Mouse (Mus musculus) spleen, postnatal 36 days (tissue): ENCODE measurements at regions not wholly inside any gene's neighbourhood (a gene's known extent, or its start where the extent isn't known, plus 50 kb on each side); places are given as distances from the start of the nearest gene placed in this dataset.

ENCODE experiments used
- DNase-seq, 2 experiments: peaks; one replicate each; pipeline ENCODE4 v3.0.0; 2022; ENCODE audit warnings: low spot score in 2 of 2, mixed read lengths in 1 of 2

DNA sequence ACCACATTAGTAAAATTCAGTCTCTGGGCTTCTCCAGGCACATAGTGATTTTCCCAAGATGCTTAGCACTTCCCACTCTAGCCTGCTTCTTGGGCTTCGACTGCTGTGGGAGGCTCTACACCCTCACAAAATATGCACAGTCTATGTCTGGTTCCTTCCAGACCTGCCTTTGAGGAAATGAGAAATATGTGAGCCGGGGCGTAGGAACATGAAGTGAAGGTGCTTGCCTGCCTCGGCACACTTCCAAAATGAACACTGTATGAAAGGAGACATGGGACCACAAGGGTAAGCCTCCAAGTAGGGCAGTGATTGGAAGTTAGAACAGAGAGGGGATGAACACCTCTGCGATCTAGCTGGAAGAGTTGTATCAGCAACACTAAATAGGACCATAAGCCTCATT is 54.5 kb downstream of the Gm10260 start:
- no peak for DNase-seq

DNA sequence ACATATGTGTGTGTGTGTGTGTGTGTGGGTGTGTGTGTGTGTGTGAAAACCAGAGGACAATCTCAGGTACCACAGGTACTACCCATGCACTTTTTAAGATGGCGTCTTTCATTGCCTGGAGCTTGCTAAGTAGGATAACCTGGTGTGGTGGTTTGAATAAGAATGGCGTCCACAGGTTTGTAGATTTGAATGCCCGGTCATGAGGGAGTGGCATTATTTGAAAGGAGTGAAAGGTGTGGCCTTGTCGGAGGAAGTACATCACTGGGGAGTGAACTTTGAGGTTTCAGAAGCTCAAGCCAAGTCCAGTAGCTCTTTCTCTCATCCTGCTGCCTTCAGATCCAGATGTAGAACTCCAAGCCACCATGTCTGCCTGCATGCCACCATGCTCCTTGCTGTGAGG is 55.9 kb downstream of the Gm10260 start:
- DNase-seq, result no peak

DNA sequence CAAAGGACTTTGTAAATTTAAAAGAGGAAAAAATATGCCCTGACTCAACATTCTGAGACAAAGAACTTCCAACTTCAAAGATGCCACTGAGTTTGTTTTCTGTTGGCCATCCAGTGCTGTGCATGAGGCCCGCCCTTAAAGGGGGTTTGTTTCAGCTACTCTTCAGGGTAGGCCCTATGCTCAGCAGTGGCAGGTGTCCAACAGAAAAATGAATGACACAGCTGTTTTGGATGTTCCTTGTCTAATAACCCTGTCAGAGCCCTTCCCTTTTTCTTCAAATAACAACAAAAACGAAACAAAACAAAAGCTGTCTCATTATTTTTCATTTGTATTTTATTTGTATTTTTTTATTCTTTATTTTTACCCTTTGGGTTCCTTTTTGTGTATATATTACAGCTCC is 61.5 kb downstream of the Gm10260 start:
- DNase-seq, result peak; percentile 23 to 62

DNA sequence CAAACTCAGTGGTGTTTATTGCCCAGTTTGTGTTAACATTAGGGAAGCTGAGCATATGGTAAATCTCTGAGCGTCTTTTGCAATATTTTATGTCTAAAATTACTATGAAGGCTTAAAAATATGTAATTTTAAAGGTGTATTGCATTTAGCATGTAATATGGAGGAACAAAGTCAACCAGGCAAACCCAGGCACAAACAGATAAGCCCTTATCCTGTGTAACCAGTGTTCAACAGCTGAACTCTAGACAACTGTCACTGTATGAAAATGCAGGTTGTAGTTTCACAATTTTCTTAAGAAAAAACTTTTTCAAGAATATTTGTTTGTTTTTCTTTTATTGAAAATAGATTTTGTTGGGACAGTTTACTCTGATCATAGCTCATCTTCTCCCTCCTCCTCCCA is 62.1 kb downstream of the Gm10260 start:
- peak; percentile 5 to 8 for DNase-seq

DNA sequence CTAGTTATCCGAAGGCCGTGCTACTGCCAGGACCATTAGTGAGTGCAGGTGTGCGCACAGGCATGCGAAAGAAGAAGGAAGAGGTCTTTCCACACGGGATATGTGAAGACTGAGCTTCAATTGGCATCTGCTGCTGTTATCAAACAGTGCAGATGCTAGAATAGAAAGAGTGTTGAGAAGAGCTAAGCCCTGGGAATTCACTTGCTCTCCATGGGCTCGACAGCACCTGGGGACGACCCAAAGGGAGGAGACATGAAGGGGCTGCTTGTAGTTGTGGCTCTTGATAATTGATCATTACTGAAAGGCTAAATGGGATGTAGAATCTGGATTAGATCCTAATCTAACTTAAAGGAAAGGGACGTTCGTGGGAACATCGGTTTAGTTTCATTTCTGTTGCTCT is 63.2 kb downstream of the Gm10260 start:
- no peak for DNase-seq

DNA sequence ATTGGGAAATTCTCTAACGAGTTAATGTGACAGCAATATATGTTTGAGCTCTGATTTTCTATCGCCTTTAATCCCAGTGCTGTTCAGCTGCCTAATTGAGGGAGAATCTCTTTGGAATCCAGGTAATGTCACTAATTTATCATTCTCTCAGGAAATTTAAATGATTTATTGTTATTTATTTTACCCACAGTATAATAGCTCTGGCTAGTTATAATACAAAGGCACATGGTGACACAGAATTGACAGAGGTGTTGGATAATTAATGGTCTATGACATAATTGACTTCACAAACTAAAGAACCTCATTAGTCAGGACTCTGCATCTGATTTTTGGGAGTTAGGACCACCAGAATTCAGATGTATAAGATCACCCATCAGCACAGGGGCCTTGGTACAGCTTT is 65.4 kb downstream of the Gm10260 start:
- DNase-seq, result no peak

DNA sequence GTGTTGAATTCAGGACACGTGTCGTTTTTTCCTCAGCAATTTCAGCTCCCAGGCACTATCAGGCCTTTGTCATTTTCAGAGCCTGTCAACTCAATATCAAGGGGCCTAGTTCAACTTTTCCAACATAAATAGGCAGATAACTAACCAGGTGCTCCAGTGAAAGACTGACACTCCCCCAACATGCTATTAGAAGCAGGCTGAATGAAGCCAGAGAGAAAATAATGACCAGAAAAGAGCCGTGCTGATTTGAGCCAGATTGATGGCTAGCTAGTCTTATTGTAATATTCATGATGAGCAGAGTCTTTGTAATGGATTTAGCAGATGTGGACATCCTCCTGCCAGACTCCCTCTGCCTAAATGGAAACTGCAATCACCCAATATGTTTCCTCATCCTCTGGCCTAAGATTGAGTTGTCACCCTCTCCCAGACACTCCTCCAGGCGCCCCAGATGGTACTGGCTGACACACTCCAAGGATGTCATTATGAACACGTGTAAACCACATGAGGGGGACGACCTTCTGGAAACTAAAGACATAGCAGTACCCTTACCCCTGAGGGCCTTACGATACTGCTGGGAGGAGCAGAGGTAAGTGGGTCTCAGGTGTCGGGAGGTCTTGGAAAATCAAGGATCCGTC is 66.0 kb downstream of the Gm10260 start:
- no peak for DNase-seq

DNA sequence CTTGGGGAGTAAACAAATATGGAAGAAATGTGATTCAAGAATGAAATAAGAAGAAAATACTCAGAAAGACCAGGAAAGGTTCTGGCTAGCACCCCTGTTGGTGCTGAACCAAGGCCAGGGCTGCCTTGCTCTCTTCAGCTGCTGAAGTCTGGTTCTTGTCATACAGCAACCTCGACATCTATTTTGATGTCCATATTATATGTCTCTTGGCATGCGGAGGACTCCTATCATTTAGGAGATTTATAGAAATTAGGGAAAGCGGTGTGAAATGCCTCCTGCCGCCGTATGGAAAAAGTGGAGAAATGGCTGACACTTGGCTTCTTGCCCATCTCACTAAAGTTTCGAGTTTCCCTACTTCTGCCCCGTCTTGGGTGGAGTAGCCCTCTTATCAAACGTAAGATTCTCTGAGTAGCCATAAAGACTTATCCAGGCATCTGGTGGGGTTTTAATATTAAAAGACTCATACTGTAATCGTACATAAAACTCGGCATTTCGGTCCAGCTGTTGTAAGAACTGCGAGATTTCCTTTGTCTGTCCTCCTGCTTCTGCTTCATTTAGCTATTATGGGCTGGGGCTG is 72.0 kb downstream of the Gm10260 start:
- no peak for DNase-seq

DNA sequence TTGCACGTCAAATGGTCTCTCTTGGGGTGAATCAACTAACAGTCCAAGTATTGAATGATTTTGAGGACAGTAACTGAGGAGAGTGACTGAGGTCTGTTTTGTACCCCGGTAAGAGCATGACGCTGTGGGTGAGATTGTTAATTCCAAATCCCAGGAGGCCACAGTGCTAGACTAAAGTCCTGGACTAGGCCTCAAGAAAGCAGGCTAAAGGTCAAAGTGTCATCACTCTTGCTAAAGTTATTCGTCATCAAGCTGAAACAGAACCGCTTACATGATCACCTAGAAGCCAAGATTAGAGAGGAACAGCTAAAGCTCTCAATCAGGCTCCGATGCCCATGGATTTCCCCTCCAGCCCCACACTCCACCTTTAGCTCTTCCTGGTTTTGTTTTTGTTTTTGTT is 76.6 kb downstream of the Gm10260 start:
- DNase-seq, result no peak

DNA sequence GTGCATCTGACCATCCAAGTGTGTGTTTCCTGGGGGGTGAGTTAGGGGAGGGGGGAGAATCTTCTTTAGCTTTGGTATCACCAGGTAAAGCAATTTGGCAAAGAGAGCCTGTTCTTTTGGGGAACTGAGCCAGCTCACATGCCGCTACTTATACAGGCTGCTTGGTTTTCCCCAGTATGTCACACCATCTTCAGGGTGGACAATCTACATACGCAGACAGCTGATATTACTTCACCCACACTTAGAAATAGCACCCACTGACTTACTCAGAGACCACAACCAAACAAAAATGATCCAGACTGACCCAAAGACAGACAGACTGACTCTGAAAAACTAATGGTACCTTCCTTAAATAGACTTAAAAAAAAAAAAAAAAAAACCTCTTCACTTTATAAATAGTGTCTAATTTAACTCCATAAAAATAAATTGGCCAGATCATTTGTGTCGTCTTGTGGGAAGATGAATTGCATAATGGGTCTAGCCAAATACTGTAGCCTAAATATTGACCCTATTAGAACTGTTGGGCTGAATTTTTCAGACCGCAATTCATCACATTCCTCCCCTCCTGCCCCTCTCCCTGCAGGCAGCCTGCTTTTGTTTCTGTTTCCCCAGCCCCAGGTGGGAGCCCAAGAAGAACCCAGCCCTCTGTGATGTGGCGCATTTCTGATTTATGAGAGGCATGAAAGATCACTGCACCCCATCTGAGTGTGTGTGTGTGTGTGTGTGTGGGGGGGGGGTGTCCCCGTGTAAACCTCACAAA is 79.0 kb downstream of the Gm10260 start:
- no peak for DNase-seq

DNA sequence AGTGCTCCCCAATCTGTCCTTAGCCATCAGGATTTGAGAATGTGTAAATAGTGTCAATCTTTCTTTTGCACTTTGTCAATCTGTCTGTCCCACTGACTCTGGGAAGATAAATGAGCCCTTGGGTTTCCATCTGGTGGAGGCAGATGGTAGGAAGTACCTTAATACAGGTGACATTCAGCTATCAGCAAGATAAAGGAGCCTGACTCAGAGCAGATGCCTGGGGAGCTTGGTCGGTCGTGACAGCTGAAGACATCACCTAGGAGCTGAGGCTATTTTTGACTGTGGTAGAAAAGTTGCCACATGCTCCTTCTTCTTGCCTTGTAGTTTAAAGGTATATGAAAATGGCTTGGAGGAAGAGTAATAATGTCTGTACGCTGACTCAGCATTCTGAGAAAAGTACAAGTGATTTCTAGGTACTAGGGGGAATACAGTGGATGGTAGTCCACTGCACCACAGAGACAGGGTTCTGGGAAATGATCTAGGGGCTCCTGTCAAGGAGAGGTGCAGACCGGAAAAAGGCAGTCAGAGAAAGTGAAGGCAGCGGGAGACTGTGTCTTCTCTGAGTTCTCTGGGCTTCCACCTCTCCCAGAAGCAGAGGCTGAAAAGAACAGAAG is 80.0 kb downstream of the Gm10260 start:
- DNase-seq, result no peak

DNA sequence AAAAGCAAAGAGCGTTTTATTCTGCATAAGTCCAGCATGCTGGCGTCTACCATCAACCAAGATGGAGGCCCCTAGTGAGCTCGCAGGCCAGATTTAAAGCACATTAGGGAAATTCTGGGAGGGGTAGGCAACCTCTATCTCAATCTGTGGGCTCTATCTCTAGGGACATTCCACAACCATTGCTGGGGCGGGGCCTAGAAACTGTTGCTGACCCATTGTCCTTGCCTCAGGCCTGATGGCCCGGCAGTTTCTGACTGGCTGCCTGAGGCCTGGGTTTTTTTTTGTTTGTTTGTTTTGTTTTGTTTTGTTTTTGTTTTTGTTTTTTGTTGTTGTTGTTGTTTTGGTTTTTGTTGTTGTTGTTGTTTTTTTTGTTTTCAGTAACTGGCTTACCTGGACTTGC is 81.4 kb downstream of the Gm10260 start:
- DNase-seq, result no peak

DNA sequence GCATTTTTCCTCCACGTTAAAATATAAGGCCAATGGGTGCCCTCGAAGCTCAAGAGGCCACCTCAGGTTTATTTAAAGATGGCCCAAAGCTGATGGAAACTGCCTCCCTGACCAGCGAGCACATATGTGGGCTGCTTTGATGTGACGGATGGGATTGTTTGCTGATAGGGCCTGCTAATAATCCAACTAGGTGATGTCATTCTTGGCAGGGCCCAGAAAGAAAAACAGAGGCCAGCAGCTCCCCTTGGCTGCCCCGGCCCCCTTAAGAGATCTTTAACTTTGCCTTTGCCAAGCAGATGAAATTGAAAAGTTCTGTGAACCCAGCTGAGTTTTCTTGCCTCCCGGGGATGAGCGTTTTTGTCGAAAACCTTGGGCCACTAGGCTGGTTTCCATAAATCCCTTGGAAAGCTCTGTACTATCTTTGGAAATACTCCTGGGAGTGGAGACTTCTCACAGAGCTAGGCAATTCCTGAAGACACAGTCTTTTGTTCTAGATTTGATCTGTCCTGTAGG is 83.8 kb downstream of the Gm10260 start:
- no peak for DNase-seq

DNA sequence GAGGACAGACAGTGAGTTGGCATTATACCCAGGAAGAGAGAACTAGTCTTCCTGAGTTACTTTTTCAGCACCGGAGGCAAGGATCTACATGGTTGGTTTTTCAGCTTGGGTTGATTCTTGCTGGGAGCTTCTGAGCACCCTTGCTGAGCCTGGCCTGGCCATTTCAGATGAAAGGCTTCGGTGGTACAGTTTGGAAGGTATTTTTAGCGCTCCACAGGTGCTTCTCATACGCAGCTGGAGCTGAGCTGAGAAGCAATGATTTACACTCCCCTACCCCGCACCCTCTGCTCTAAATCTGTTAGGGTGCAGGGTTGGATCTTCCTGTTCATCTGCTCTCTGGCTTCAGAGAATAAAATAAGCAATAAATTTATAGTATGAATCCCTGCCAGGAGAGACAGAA is 87.3 kb downstream of the Gm10260 start:
- no peak for DNase-seq

DNA sequence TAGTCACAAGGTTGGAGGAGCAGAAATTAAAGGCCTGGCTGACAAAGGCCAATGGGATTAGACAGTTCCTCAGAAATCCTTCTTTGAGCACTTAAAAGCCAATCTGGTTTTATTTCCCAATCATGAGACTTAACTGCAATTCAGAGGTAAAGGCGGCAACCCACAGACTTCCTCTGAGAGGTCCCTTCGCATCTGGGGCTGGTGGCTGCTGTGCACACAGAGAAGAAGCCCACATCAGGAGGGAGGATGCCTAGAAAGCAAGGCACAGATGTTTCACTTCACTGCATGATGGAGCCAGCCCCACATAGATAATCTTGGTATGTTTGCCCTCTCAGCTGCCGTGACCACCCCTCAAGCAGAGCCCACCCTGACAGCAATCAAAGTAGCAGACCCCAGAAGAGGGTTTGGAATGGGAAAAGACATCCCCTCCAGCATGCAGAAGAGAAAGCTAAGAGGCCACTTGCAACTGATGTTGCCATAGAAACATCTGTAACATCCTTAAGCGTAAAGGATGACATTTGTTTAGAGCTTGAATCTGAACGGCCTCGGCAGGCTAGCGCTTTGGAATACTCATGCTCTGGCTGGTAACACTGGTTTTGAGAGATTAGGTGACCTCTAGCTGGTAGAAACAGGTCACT is 88.3 kb downstream of the Gm10260 start:
- DNase-seq, result no peak

DNA sequence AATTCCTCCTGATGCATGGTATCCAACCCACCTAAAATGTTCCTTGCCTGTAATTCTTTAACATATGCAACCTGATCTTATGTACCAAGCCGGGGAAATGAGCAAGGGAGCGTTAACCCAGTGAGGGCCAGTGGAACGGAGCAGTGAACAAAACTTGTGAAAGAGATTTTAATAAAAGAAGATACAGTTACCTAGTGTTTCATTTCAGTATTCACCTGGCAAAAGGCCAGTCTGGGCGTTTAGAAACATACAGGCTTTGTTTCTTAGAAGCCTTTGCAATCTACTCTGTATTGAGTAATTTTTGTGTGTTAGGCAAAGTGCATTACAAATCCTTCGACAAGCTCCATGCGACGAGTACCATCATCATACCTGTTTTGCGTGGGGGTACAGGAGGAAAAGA is 91.1 kb downstream of the Gm10260 start:
- no peak for DNase-seq

DNA sequence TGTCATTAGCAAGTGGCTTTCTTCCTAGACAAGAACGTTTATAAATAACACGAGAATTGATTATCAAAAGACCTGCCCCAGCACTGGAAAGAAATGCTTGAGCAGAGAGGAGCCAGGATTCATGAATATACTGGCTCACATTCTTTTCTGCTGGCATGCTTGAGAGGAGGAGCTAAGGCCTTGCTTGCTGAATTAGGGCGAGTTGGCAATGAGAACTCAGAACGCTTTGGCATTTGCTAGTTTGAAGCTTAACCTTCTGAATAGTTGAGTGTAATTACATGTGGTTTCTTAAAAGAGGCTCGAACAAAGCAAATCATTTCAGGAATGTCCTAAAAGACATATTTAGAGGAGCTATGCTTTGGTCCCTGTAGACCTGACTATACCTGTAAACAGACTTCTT is 91.5 kb downstream of the Gm10260 start:
- no peak for DNase-seq

DNA sequence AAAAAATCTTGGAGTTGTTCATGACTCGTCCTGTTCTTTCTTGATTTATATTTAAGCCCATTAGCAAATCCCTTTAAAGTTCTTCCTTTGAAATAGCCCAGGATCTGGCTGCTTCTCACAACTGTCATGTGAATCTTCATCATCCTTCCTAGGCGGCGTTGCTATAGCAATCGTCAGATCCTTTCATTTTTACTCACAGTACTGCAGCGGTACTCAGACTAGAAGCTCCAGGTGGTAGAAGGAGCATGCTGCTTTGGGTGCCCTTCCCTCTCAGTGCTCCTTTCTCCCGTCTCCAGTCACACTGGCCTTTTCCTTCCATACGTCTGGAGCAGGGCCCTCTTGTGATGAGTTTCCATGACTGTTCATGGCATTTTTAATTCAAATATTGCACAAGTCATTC is 93.1 kb downstream of the Gm10260 start:
- DNase-seq, result no peak

DNA sequence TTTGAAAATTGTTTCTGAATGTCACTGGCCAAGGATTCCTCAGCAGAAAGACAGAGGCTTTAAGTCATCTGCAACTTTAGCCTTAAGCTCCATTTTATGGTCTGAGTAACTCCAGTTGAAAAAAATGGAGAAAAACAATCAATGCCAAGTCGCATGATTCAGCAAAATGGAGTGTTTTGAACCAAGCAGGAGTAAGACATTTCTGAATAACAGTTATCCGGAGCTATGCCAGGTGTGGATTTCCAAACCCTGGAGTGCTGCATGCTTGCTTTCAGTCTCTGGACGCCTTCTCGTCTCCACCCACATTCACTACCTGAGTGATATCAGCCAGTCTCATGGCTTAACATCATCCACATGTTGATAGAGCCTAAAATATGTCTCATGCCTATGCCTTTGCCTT is 93.7 kb downstream of the Gm10260 start:
- no peak for DNase-seq

DNA sequence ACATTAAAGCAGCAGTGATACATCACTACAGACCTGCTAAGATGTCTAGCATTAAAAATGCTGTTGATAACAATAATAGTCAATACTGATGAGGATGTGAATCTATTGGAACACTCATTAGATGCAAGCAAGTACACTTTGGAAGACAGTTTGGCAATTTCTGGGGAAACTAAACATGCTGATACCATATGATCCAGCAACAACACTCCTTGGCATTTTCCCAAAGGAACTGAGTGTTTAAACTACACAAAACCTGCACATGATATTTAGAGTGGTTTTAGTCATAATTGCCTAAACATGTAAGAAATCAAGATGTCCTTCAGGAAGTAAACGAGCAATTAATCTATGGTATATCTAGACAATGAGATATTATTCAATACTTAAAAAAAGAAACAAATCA is 95.2 kb downstream of the Gm10260 start:
- no peak for DNase-seq

DNA sequence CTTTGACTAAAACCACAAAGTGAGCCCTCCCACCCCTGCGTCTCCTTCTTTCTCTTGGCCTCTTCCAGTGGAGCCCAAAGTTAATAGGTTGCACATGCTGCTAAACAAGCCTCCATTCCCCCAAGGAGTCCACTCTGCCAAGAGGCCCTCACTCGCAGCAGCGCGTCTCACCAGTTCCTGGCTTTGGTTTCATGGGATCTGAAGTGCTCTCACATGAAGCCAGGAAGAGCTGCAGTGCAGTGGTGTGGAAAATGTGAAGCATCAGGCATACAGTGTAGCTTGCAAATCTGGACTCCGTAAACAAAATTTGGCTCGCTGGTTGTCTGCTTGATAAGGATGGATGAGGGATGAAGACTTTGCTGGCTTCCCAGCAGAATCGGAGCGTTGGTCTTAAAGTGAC is 97.7 kb downstream of the Gm10260 start:
- DNase-seq, result no peak

DNA sequence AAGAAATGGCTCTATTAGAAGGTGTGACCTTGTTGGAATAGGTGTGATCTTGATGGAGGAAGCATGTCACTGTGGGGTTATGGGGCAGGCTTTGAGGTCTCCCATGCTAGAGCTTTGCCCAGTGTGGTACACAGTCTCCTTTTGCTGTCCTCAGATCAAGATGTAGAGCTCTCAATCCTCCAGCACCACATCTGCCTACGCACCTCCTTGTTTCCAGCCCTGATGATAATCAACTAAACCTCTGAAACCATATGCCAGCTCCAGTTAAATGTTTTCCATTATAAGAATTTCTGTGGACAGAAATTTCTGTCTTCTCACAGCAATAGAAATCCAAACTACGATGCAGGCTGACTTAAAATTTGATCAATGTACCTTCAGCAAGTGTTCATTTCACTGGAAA is 103.8 kb downstream of the Gm10260 start:
- no peak for DNase-seq
